Mouse (Mus musculus) lung, postnatal 0 days (tissue): Measurements from ENCODE around the gene Macc1.

Experiments
- CTCF ChIP-seq: IDR thresholded peaks from 2 replicates; pipeline ENCODE4 v1.5.1; 2016; ENCODE audit warnings: antibody characterized with exemption, mild to moderate bottlenecking
- EP300 ChIP-seq: IDR thresholded peaks from 2 replicates; pipeline ENCODE4 v1.6.1; 2016; ENCODE audit warnings: antibody characterized with exemption, mild to moderate bottlenecking, control low read depth

- no peak for TF ChIP-seq CTCF
- TF ChIP-seq EP300: no peak
Measured at GRCm38 (mm10) chr12:119402273-119402672, 88.2 kb downstream of the Macc1 start.
